Mouse (Mus musculus) kidney, embryonic 15.5 days (tissue): ENCODE data around the gene Phlpp1. TPM values are rescaled to one million over a fixed set of nuclear protein-coding genes. Genes with fewer than 3 reads are reported as not detected.

Experiments used
- ATAC-seq: fragments of 200-750 bp; cut with Nextera tagmentation; replicated peaks from 2 replicates; pipeline ENCODE4 v1.8.0; 2017; ENCODE audit warnings: moderate TSS enrichment; ENCODE audit not compliant: low FRiP score
- H3K27ac ChIP-seq: fragments of 300-500 bp; sonication (generic); 2 replicates; pipeline ENCODE4 v1.5.1; 2015; ENCODE audit warnings: mild to moderate bottlenecking, inconsistent platforms
- H3K27me3 ChIP-seq: fragments of 300-500 bp; sonication (generic); 2 replicates; pipeline ENCODE4 v1.6.1; 2015; ENCODE audit warnings: inconsistent platforms
- H3K36me3 ChIP-seq: fragments of 300-500 bp; sonication (generic); 2 replicates; pipeline ENCODE4 v1.6.1; 2015; ENCODE audit warnings: inconsistent platforms
- H3K4me1 ChIP-seq: fragments of 300-500 bp; sonication (generic); 2 replicates; pipeline ENCODE4 v1.6.1; 2015; ENCODE audit warnings: inconsistent platforms
- H3K4me2 ChIP-seq: fragments of 300-500 bp; sonication (generic); 2 replicates; pipeline ENCODE4 v1.6.1; 2015; ENCODE audit warnings: moderate library complexity, mild to moderate bottlenecking, inconsistent platforms
- H3K4me3 ChIP-seq: fragments of 300-500 bp; sonication (generic); replicated peaks from 2 replicates; pipeline ENCODE4 v1.5.1; 2015; ENCODE audit warnings: mild to moderate bottlenecking, inconsistent platforms
- H3K9ac ChIP-seq: fragments of 300-500 bp; sonication (generic); 2 replicates; pipeline ENCODE4 v1.6.1; 2015; ENCODE audit warnings: mild to moderate bottlenecking, inconsistent platforms
- H3K9me3 ChIP-seq: fragments of 300-500 bp; sonication (generic); replicated peaks from 2 replicates; pipeline ENCODE4 v1.6.1; 2016; ENCODE audit warnings: inconsistent platforms
- WGBS: fragments of 180-500 bp; shearing (Covaris S2); methylation state at CpG from one replicate; pipeline ENCODE4 v1.1.7; 2015; ENCODE audit warnings: mixed read lengths; 5-methylcytosine and 5-hydroxymethylcytosine counted together
- polyA plus RNA-seq: library from polyadenylated mRNA; unstranded; fragments of >200 nt; fragmentation: Nextera tagmentation; extraction: Ambion mirVana; gene quantifications from 2 replicates; pipeline ENCODE4 v1.2.1, GENCODE M21; 2015

Gene Phlpp1
- polyA plus RNA-seq, 1 experiment from 2014 or later = 3.5 TPM

GRCm38 (mm10) chr1:106169741-106170265 is 1.7 kb upstream of the Phlpp1 start:
- Histone ChIP-seq H3K4me1 (peaks cover 28% of the 10 kb centered on the region), H3K36me3 (no peaks in the 10 kb centered on the region), H3K9ac (no peak overlapping the region), H3K27ac (no peak overlapping the region), H3K9me3 (no peaks in the 10 kb centered on the region), H3K4me3 (no peak overlapping the region), H3K4me2 (no peak overlapping the region), H3K27me3 (no peaks in the 10 kb centered on the region)
- WGBS = 80% methylated on average over 5 of the region's 5 CpGs
- no peak for ATAC-seq

- Histone ChIP-seq H3K9ac (peak overlapping the region; percentile 85), H3K27me3 (no peaks in the 10 kb centered on the region), H3K4me3 (peak overlapping the region; percentile 87), H3K36me3 (no peaks in the 10 kb centered on the region), H3K9me3 (no peaks in the 10 kb centered on the region), H3K4me2 (peak overlapping the region; percentile 77), H3K27ac (peak overlapping the region; percentile 88), H3K4me1 (peaks cover 37% of the 10 kb centered on the region)
- WGBS = under 1% methylated on average over 61 of the region's 77 CpGs
- ATAC-seq = peak; percentile 13
Measured at GRCm38 (mm10) chr1:106172301-106172930, 864 bp downstream of the Phlpp1 start.

- H3K27me3 ChIP-seq = no peaks in the 10 kb centered on the region
- peak overlapping the region; percentile 85 for H3K9ac ChIP-seq
- H3K27ac ChIP-seq = peak overlapping the region; percentile 88; the same call in 1 of the 2 replicates
- no peak for ATAC-seq
- no peaks in the 10 kb centered on the region for H3K9me3 ChIP-seq
- H3K4me2 ChIP-seq = peak overlapping the region; percentile 77
- no peaks in the 10 kb centered on the region for H3K36me3 ChIP-seq
- peaks cover 37% of the 10 kb centered on the region for H3K4me1 ChIP-seq
- WGBS = under 1% methylated on average over 44 of the region's 47 CpGs
- peak overlapping the region; percentile 87 for H3K4me3 ChIP-seq
Measured at GRCm38 (mm10) chr1:106172931-106173371, 1.4 kb downstream of the Phlpp1 start.

GRCm38 (mm10) chr1:106173621-106174156 is 2.1 kb downstream of the Phlpp1 start:
- Histone ChIP-seq H3K4me3 (peak overlapping the region; percentile 87), H3K4me1 (peaks cover 37% of the 10 kb centered on the region), H3K27me3 (no peaks in the 10 kb centered on the region), H3K36me3 (no peaks in the 10 kb centered on the region), H3K9me3 (no peaks in the 10 kb centered on the region), H3K4me2 (peak overlapping the region; percentile 77), H3K9ac (peak overlapping the region; percentile 85), H3K27ac (no peak overlapping the region)
- WGBS = 54% methylated on average over 9 of the region's 9 CpGs
- ATAC-seq = no peak

- Histone ChIP-seq H3K4me3 (no peak overlapping the region), H3K9me3 (no peaks in the 10 kb centered on the region), H3K4me2 (peak overlapping the region; percentile 77), H3K27ac (no peak overlapping the region), H3K27me3 (no peaks in the 10 kb centered on the region), H3K4me1 (peaks cover 37% of the 10 kb centered on the region), H3K36me3 (no peaks in the 10 kb centered on the region), H3K9ac (no peak overlapping the region)
- no peak for ATAC-seq
Measured at GRCm38 (mm10) chr1:106174598-106174997, 3.0 kb downstream of the Phlpp1 start.

- Histone ChIP-seq H3K4me3 (no peak overlapping the region), H3K27me3 (no peaks in the 10 kb centered on the region), H3K4me1 (peaks cover 37% of the 10 kb centered on the region), H3K9ac (no peak overlapping the region), H3K9me3 (no peaks in the 10 kb centered on the region), H3K27ac (no peak overlapping the region), H3K36me3 (no peaks in the 10 kb centered on the region), H3K4me2 (peak overlapping the region; percentile 30)
- no peak for ATAC-seq
- WGBS = 57% methylated on average over 3 of the region's 3 CpGs
Measured at GRCm38 (mm10) chr1:106175360-106175759, 3.8 kb downstream of the Phlpp1 start.

DNA sequence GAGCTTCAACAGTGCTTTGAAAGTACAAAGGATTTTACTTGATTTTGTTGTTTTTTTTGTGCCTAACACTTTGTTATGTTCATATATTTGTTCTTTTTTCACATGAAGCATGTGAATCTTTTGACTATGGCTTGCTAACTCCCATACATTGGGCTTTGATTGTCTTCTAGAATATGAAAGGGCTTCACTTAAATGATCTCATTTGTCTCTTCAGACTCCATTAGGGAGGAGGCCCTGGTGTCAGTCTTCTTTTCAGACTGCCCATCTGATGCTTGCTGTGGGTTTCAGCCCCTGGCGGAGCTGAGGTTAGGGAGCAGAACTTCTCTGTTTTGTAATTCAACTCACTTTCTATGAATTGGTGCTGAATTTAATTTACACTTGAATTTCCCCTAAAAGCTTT is 5.2 kb downstream of the Phlpp1 start:
- H3K36me3 ChIP-seq = no peaks in the 10 kb centered on the region
- no peaks in the 10 kb centered on the region for H3K9me3 ChIP-seq
- H3K27me3 ChIP-seq = no peaks in the 10 kb centered on the region
- no peak overlapping the region for H3K27ac ChIP-seq
- H3K9ac ChIP-seq = no peak overlapping the region
- H3K4me3 ChIP-seq = no peak overlapping the region
- WGBS = 76% methylated on average over 1 of the region's 1 CpGs
- H3K4me2 ChIP-seq = no peak overlapping the region
- H3K4me1 ChIP-seq = peaks cover 32% of the 10 kb centered on the region
- ATAC-seq = no peak

- Histone ChIP-seq H3K4me2 (no peak overlapping the region), H3K36me3 (no peaks in the 10 kb centered on the region), H3K9ac (no peak overlapping the region), H3K4me3 (no peak overlapping the region), H3K27ac (no peak overlapping the region), H3K9me3 (no peaks in the 10 kb centered on the region), H3K4me1 (peaks cover 22% of the 10 kb centered on the region), H3K27me3 (no peaks in the 10 kb centered on the region)
- 67% methylated on average over 8 of the region's 8 CpGs for WGBS
- ATAC-seq = no peak
Measured at GRCm38 (mm10) chr1:106177868-106178790, 6.6 kb downstream of the Phlpp1 start.

- ATAC-seq = no peak
- H3K4me1 ChIP-seq = peaks cover 9% of the 10 kb centered on the region
- H3K4me3 ChIP-seq = no peak overlapping the region
- H3K9me3 ChIP-seq = no peaks in the 10 kb centered on the region
- WGBS = 92% methylated on average over 2 of the region's 2 CpGs
- H3K27ac ChIP-seq = no peak overlapping the region
- H3K9ac ChIP-seq = no peak overlapping the region
- no peaks in the 10 kb centered on the region for H3K27me3 ChIP-seq
- H3K36me3 ChIP-seq = no peaks in the 10 kb centered on the region
- no peak overlapping the region for H3K4me2 ChIP-seq
Measured at GRCm38 (mm10) chr1:106183701-106184100, 12.1 kb downstream of the Phlpp1 start.

DNA sequence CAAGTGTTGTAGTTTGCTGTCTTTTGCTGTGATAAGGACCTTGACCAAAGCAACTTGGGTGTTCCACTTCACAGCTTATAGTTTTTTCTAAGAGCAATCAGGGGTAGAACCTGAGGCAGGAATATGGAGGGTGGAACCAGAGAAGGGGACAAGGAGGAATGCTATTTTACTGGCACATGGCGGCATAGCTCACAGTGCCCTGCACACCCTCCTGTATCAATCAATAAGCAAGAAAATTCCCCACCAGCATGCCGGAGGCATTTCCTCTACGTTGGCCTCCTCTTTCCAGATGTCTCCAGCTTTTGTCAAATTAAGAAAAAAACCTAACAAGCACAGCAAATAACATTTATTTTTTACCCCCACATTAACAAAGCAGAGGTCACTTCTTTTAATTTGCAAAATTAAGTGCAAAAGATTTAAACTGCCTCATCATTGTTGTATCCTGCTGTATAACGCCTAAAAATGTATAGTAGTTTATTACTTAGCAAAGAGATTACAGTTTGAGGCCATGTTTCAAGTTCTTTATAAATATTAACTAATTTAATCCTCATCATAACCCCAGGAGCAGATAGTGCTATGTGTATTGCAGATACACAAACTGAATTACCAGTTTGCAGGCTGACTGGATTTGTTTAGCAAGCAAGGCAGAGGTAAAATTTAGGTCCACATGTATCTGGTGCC is 13.4 kb downstream of the Phlpp1 start:
- ATAC-seq = no peak
- 62% methylated on average over 4 of the region's 4 CpGs for WGBS
- Histone ChIP-seq H3K27me3 (no peaks in the 10 kb centered on the region), H3K9ac (no peak overlapping the region), H3K4me3 (no peak overlapping the region), H3K27ac (no peak overlapping the region), H3K4me2 (no peak overlapping the region), H3K4me1 (peaks cover 9% of the 10 kb centered on the region), H3K36me3 (no peaks in the 10 kb centered on the region), H3K9me3 (no peaks in the 10 kb centered on the region)

DNA sequence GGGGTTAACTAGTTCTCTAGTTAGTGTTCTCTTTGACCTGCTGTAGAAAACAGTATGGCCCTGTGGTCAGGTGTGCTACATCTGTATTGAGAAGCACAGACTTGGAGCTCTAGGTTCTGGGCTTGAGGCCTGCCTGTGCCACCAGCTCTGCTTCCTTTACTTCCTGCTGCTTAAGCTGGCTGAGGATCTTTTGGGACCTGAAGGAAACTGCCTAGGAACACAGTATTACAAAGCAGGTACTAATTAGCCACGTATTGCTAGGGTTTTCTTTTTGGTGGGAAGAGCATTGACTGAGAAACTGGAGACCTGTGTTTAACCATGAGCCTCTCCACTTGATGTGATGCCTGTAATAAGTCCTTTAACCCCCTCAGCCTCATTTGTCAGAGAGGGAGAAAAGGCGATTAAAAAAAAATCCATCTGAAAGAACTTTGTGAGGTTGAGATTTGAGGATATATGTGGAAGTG is 13.9 kb downstream of the Phlpp1 start:
- 57% methylated on average over 2 of the region's 2 CpGs for WGBS
- Histone ChIP-seq H3K27ac (no peak overlapping the region), H3K4me2 (no peak overlapping the region), H3K4me1 (peaks cover 9% of the 10 kb centered on the region), H3K9ac (no peak overlapping the region), H3K9me3 (no peaks in the 10 kb centered on the region), H3K4me3 (no peak overlapping the region), H3K36me3 (no peaks in the 10 kb centered on the region), H3K27me3 (no peaks in the 10 kb centered on the region)
- no peak for ATAC-seq
